Mouse (Mus musculus): ENCODE results near the gene Gm12184. TPM values are rescaled to one million over a fixed set of nuclear protein-coding genes. Genes with fewer than 3 reads are reported as not detected.
"Not testable (repeated sequence)": the region's sequence is repeated elsewhere in the genome, so short reads cannot be mapped to it uniquely, and the experiment has no call there.

Gm12184 gene
- total RNA-seq, 4 experiments from 2014 or later: 1.6 to 5.4 (median 3.7) TPM

DNA sequence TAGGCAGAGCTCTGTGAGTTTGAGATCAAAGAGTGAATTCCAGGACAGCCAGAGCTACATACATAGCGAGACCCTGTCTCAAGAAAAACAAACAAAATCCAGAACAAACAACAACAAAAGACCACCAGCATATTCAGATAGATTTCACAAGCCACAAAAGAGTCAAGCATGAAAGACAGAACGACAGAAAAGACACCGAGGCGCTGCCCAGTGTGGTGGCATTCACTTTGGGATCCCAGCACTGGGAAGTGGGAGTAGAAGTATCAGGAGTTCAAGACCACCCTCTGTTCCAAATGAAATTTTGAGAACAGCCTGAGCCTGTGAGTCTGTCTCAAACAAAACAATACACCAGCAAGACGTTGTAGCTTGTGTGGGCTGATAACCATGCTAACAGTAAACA is 20.4 kb upstream of the Gm12184 start:
- no peak for DNase-seq (ENCODE audit: low spot score)

DNA sequence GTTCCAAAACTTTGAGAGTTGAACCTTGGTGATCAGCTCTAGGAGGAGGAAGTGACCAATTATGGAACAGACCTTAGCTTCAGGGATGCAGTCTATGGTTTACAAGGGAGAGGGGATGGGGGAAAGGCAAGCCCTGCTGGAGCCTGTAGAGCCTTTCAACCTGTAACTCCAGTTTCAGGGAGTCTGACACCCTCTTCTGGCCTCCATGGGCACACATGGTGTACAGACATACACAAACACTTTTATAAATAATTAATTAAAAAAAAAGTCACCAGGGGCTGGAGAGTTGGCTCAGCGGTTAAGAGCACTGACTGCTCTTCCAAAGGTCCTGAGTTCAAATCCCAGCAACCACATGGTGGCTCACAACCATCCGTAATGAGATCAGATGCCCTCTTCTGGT is 19.9 kb upstream of the Gm12184 start:
- DNase-seq (ENCODE audit: low spot score): not testable (repeated sequence)

DNA sequence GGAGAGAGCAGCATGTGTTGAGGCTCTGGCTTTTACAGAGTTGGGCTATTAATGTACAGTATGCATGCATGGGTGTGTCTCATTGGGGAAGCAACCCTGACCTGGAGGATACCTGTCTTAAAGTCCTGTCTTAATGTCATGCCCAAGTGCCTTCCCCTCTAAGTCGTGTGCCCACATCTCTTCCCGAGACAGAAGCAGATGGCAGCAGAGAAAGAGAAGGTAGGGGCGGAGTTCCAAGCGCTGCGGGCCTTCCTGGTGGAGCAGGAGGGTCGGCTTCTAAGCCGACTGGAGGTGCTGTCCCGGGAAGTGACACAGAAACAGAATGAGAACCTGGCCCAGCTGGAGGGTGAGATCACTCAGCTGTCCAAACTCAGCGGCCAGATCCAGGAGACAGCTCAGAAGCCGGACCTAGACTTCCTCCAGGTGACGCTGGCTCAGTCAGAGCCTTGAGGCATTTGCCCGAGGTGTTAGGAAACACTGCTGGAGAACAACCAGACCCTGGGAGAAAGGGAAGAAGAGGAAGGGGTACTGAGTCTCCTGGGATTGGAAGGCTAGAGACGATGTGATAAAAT is 18.9 kb upstream of the Gm12184 start:
- DNase-seq (ENCODE audit: low spot score): no peak

DNA sequence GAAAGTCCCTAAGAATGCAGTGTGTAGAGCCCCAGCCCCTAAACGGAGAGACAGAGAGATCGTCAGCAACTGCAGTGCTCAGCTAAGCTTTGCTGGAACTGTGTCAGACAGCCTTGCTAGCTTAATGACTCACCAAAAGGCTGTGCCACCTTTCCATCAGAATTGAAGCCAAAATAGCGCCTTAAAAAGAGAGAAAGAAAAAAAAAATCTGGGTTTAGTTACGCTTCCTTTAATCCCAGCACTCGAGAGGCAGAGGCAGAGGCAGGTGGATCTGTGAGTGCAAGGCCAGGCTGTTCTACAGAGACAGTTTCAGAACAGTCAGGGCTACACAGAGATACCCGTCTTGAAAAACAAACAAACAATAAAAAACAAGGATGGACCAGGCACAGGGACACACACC is 17.9 kb upstream of the Gm12184 start:
- no peak for DNase-seq (ENCODE audit: low spot score)

DNA sequence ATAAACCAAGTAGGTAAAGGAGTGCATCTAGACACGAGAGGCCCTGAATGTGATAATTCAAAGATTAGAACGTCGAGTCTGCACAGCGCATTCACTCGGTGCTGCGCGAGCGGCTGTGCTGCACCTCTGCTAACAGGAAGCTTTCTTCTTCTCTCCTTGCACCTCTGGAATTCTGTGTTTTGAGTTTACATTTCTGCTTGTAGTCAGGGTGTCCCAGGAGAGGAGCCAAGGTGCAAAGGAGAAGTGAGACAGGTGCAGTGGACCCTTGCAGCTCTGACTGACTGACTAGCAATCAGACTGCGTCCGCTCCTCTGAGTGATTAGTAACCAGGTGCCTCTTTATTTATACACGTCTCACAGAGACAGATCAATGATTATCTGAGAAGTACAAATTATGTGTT is 16.7 kb upstream of the Gm12184 start:
- no peak for DNase-seq (ENCODE audit: low spot score)

DNA sequence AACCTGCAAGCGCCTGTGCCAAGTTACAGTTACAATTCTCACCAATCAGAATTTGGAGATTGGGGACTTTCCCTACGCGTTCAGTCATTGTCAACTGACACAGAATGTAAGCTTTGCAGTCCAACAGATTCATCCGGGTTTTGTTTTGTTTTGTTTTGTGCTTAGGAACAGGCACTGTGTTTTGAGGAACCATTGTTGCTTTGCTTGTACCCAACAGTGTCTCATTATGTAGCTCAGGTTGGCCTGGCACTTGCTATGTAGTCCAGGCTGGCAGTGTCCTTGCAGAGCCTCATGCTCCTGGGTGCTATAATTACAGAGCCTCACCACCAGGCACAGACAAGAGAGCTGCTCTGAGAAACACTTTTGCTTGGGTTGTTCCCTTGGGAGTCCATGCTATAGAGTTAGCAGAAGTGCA is 15.9 kb upstream of the Gm12184 start:
- DNase-seq (ENCODE audit: low spot score): no peak

DNA sequence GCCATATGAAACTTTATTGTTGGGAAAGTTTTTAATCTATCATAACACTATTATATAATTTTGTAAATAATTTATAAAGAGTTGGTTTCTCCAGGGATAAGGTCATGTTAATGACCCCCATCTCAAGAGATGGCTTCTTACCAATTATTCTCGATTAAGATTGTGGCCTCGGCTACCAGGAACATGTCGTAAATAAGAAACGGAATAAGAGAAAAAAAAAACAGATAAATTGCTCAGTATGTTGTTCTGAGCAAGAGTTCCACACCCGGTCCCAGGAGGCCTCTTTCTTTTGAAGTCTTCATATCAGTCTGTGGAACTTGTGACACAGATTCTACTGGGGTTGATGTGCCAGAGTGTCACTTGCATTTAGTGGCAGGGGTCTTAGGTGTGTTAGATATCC is 14.8 kb upstream of the Gm12184 start:
- no peak for DNase-seq (ENCODE audit: low spot score)

DNA sequence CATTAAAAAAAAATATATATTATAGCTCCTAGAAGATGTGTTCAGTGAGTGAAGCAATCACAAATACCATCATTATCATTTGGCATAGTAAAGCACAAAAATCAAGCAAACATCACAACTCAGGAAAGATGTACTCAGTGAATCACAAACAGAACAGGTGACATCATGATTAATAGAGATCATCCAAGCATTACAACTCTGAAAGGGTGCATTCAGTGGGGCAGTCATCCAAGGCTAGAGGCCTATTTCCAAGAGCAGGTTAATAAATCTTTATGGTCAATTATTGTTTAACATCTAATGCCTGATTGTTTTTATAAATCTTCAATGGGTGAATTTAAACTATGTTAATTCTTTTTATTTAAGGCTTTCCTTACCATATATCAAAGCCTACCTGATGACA is 14.3 kb upstream of the Gm12184 start:
- no peak for DNase-seq (ENCODE audit: low spot score)

DNA sequence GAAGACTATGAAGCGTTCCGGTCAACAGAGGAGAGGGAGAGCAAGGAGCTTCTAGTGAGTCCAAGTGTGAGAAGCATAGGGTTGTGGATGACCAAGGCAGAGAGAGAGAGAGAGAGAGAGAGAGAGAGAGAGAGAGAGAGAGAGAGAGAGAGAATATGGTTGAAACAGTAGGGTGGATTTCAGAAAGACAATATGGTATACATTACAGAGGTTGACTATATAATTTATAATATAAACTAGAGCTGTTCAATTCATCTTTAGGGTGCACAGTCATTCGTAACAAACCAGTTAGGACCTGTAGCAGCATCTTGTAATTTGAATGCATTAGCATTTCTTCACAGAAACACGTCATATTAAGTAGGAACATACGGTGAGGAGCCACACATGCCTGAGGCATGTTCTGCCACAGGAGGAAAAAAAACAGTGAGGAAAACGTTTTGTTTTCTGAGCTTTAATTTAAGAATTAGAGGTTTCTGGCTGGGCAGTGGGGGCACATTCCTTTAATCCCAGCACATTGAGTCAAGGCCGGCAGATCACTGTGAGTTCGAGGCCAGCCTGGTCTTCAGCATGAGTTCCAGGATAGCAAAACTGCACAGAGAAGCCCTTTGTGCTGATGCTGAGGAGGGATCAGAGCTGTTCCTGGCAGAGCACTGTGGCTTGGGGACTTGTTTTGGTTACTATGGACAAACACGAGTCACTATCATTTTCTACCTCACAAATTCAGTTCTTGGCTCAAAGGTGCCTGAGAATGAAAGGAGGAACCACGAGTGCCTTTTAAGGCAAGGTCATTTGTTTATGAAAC is 12.6 kb upstream of the Gm12184 start:
- DNase-seq (ENCODE audit: low spot score): no peak

DNA sequence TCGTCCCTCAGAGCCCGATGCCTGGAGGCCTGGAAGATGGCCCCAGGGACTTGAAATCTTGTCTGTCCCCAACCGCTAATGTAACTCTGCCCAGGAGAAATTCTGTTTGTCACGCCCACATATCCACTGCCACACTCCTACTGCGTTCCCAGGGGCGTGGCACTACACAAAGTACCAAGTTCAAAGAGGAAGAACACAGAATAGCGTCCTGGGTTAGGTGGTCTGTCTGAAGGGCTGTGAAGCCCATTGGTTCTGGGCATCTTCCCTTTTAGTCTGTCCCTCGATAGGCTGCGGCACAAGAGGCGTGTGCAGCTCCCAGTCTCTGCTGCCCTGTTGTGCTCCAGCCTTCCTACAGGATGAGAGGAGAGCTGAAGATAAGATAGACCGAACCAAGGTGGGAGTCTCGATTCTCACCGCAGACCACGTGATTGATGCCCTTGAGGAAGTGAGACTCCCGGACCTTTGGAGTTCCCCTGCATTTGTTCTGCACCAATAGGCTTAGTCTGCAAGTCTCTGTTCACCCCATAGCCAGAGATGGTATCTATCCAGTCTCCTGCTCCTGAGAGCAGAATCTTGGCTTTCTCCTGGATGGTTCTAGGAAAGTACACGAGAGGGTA is 11.8 kb upstream of the Gm12184 start:
- no peak for DNase-seq (ENCODE audit: low spot score)

DNA sequence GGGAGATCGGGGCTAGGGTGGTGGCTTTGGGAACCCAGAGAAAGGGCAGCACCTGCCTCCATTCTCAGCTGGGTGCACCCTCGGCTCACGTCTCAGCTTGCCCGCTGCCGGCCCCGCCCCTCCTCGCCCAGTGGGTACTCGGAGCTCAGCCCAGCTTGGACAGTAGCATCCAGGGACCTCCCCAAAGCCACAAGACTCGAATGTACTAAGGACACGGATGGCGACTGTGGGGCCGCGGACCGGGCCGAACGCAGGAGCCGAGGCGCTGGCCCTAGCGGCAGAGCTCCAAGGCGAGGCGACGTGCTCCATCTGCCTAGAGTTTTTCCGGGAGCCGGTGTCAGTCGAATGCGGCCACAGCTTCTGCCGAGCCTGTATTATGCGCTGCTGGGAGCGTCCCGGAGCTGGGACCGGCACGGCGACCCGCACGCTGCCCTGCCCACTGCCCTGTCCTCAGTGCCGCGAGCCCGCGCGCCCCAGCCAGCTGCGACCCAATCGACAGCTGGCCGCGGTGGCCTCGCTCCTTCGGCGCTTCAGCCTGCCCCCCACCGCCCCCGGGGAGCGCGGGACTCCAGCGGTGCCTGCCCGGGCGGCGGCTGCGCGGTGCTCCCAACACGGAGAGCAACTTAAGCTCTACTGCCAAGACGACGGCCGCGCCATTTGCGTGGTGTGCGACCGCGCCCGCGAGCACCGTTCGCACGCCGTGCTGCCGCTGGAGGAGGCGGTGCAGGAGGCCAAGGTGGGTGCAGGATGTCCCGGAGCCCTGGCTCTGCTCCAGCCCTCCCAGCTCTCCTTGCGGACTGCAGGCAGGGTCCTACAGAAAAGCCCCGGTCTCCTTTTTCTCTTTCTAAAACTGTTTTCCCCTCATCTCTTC is 11.1 kb upstream of the Gm12184 start:
- DNase-seq (ENCODE audit: low spot score): peak; percentile 65

DNA sequence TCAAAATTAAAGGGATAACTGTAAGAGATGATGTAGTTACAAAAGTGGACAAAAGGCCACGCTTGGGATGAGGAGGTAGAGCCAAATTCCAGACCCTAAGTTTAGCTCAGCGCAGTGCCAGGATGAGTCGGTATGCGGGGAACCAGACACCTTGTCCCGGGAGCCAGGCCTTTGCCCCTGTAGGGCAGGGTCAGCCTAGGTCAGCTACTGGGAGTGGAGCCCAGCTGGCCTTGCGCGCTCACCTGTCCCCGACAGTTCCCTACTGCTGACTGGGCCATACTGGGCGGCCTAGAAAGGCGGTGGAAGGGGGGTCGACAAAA is 10.5 kb upstream of the Gm12184 start:
- DNase-seq (ENCODE audit: low spot score): no peak

DNA sequence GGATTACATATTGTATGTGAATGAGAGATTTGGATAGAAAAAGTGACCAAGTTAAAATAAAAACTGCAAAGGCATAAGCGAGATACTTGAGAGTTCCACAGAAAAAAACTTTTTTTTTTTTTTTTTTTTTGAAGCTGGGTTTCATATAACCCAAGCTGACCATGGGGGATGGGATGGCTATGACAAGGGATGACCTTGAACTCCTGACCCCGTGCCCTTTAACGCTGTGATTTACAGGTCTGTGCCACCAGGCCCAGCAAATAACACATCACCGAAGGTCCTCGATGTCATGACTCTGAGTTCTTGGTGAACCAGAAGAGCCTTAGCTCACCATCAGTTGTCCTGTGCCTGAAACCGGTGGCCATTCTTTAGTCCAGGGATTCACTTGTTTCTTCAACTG is 9.5 kb upstream of the Gm12184 start:
- DNase-seq (ENCODE audit: low spot score): no peak

DNA sequence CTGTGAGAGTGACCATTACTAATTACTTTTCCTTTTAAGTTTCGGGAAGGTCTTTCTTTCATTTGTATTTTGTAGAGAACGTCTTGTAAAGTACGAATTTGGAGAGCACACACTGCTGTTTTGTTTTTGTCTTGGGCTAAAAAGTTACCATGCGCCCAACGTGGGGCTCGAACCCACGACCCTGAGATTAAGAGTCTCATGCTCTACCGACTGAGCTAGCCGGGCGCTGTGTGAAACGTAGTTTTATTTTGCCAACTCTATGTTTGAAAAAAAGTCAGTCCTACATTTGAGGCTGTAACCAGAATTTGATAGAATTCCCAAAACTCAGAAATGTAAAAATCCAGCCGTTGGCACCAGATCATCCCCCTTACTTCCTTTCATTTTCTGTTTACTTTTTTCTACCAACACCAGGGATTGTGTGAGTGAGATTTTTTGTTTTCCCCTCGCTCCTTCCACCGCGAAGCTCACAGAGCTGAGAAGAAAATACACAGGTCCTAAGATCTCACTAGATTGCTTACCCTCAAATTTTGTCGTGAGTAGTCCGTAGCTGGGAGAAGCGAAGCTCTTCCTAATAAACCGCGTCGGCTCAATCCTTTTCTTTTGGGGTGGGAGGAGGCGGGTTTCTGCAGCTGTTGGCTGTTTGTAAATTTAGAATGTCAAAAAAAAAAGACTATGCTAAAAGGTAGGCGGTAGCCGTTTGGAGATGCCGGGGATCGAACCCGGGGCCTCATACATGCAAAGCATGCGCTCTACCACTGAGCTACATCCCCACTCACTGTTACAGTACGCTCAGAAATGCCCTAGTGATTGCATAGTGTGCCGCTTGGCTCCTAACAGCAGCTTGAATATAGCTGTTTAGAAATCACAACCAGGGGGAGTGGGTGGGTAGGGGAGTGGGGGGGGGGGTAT is 7.5 kb upstream of the Gm12184 start:
- DNase-seq (ENCODE audit: low spot score): peak; percentile 94

DNA sequence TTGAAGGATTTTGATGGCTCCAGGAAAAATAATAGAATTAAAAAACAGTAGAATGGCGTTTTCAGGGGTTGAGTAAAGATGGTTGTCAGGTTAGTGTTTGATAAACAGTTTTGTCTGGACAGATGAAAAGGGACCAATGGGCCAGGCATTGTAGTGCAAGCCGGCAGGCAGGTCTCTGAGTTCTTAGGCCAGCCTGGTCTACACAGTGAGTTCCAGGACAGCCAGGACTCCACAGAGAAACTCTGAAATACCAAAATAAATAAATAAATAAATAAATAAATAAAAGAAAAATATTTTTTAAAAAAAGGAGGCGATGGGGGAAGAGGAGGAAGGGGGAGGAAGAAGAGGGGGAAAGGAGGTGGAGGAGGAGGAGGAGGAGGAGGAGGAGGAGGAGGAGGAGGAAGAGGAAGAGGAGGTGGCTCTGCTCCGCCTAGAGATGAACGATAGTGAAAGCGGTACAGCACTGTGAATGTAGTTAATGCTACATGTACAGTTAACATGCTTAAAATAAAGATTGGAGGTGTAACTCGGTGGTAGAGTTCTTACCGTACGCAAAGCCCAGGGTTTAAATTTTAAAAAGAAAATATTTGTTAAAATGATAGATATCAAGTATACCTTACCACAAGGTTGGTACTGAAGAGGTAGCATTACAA is 6.7 kb upstream of the Gm12184 start:
- no peak for DNase-seq (ENCODE audit: low spot score)

DNA sequence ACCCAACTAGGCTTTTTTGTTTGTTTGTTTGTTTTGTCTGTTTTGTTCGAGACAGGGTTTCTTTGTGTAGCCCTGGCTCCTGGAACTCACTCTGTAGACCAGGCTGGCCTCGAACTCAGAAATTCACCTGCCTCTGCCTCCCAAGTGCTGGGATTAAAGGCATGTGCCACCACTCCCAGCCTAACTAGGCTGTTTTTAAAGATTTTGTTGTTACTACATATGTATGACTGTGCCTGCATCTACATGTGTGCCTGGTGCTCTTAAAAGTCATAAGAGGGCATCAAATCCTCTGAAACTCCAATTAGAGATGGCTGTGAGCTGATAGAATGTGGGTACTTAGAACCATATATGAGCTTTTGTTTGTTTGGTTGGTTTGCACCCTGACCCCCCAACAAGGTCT is 4.8 kb upstream of the Gm12184 start:
- no peak for DNase-seq (ENCODE audit: low spot score)

DNA sequence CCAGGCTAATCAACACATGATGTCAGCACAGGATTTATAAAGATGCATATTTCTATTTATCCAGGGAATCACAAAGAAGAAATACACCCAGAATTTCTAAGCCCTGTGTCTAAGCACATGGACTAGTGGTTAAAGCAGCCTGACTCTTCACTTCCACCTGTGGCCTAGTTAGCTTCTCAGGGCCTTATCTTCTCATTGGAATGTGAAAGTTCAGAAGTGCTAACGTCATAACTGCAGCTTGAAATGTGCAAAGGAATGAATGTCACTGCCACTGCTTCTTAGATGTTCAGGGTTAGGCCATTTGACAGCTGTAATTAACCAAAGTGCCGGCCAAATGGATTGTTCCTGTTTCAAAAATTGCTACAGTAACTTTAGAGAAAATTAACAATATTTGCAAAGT is 3.8 kb upstream of the Gm12184 start:
- DNase-seq (ENCODE audit: low spot score): no peak

DNA sequence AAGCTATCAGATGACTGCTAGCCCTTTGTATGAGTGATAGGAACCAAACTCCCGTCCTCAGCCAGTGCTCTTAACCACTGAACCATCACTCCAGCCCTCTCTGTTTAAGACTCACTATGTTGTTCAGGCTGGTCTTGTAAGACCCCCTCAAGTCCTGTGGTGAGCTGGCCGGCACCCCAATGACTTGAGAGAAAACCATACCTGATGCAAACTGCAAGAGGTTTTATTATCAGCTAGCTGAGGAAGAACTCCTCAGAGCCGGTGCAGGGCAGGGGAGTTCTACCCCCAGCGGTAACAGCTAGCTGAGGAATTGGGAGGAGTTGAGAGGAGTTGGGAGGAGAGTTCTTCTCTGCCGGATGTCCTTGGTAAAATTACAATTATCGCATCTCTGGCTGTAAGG is 1.5 kb upstream of the Gm12184 start:
- DNase-seq (ENCODE audit: low spot score): no peak

DNA sequence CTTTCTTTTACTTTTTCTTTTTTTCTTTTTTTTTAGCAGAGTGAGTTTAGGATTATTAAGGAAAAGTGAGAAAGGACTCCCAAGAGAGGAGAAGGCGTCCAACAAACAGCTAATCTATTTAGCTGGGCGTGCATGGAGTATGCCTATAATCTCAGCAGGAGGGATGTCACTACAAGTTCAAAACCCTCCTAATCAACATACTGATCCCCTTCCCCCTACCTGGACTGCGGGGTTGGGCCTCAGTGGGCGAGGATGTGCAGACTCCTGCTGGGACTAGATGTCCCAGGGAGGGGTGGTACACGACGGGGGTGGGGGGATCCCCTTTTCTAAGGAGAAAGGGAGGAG is 269 bp upstream of the Gm12184 start:
- DNase-seq (ENCODE audit: low spot score): no peak

DNA sequence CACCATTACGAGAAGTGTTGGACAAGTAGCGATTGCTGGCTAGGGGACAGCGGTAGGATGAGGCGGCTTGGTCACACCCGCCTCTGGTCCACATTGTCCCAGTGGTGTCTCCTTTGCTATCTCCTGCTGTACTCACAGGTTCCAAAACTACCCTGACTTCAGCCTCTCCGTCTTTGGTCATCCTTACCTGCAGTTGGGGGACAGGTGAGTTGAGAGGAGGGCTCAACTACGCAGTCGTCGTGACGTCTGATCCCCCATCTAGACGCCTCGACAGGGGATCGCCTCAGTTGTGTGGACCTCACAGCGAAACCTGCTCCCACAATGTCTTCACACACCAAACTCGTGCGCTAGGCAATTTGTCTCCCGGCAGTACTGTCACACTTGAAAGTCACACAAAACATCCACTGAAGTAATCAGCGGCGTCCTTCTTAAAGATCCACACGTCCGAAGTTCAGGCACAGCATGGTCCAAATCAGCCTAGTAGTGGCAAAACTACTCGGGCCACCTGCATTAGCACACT is 2.1 kb downstream of the Gm12184 start:
- no peak for DNase-seq (ENCODE audit: low spot score)

DNA sequence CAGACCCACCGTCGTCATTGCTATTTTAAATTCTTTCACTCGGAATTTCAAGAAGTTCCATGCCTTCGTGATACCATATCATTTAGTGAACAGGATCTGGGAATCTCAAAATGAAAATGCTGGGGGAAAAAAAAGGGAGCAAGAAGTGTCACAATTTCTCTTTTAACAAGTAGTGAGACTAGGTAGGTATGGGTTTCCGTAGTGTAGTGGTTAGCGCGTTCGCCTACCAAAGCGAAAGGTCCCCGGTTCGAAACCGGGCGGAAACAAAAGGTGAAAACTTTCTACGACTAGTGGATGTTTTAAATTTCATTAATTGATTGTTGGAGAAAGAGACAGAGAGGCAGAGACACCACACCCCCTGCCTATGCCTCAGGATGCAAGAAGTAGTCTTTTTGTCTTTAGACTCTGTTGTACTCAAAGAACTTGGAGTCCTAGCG is 2.9 kb downstream of the Gm12184 start:
- DNase-seq (ENCODE audit: low spot score): peak; percentile 72

Measured in heart, adult 8-10 months (tissue).